Mouse (Mus musculus): ENCODE results near the gene Axdnd1. TPM values are rescaled to one million over a fixed set of nuclear protein-coding genes. Genes with fewer than 3 reads are reported as not detected.
A peak's percentile ranks its signal among the peaks of the same experiment; 100 is the strongest.

The Axdnd1 gene
- 0.26 TPM in 1 of 2 replicates, not detected in the other for polyA plus RNA-seq (2016; fragmentation: Nextera tagmentation; extraction: Ambion mirVana)

DNA sequence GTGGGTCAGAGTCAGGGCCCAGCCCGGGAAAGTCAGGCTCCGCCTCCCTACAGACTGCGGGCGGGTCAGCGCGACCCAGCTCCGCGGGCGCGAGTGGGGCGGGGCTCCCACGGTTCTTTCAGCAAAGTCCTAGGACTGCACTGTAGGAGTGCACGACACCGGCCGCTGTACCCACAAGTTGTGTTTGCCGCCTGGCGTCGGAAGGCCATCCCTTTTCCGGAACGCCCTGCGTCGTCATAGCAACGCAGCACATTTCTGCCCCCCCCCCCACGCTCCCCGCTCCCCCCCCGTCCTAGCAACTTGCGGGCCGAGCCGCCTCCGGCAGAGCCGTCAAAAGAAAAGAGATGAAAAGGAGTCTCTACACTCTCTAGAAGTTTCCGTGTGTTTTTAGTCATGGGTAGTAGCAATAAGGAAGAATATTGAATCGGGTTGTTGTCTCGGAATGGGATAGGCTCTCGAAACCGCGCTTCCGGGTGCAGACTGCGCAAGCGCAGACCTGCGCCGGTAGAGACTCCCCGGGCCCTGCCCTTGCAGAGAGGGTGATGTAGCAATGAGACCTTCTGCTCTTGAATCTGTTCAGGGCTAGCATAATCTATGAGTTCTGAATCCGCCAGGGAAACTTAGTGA is at the start of gene Axdnd1:
Gene Axdnd1 (minus strand): TSS at position 489 of the 627 bp plus-strand sequence.
- Histone ChIP-seq H3K27ac (no peak within 1 kb of the TSS), H3K36me3 (no peaks in the 10 kb centered on the region), H3K9me3 (no peaks in the 10 kb centered on the region), H3K4me3 (peak within 1 kb of the TSS; percentile 56), H3K4me2 (replicated peaks) (peak within 1 kb of the TSS; percentile 81), H3K9ac (peak within 1 kb of the TSS; percentile 45; the same call in 1 of the 2 replicates), H3K27me3 (replicated peaks) (no peaks in the 10 kb centered on the region), H3K4me1 (no peaks in the 10 kb centered on the region)
- ATAC-seq (ENCODE audit: low FRiP score, low read depth), result peak; percentile 96
- WGBS, result under 1% methylated on average over 44 of the region's 44 CpGs

DNA sequence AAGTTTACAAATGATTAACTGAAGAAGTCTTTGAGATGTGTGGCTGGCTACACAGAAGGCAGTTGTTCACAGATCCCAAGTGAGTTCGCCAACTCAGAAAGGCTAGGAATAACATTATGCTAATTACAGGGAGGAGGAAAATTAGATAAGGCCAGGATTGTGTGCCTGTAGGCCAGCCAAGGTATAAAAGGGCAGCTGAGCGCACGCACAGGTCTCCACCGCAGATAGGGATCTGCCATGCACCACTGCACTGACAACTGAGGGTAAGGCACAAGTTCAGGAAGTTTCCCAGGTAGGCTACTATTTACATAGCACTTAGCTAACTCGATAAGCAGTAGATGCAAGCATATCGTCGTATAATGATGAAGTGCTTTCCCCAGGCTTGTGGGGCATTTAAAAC is 49.6 kb upstream of the Axdnd1 start:
- ATAC-seq (ENCODE audit: low FRiP score, low read depth), result no peak
- H3K4me1 ChIP-seq, result peaks cover 8% of the 10 kb centered on the region
- peaks cover 7% of the 10 kb centered on the region; the same call in 1 of the 2 replicates for H3K9me3 ChIP-seq
- peaks cover 12% of the 10 kb centered on the region for H3K36me3 ChIP-seq
- no peak overlapping the region for H3K4me3 ChIP-seq
- H3K9ac ChIP-seq, result no peak overlapping the region
- WGBS, result 84% methylated on average over 7 of the region's 7 CpGs
- H3K4me2 ChIP-seq (replicated peaks), result no peak overlapping the region
- no peak overlapping the region for H3K27ac ChIP-seq
- no peaks in the 10 kb centered on the region for H3K27me3 ChIP-seq (replicated peaks)

DNA sequence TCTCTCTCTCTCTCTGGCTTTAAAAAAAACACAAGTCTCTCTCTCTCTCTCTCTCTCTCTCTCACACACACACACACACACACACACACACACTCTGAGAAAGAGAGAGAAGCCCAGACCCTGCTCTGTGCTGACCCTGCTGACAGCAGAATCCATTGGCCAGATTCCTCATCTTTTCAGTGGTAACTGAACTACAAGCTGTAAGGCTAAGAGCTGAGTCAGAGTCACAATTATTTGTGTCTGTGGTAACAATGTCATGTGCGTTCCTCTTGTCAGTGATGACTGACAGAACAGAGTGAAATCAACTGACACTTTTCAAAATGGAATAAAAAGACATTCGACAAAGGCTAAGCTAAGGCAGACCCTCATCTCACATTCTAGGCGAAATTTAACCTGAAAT is 47.6 kb upstream of the Axdnd1 start:
- Histone ChIP-seq H3K27ac (no peak overlapping the region), H3K27me3 (replicated peaks) (no peaks in the 10 kb centered on the region), H3K36me3 (peaks cover 13% of the 10 kb centered on the region), H3K4me1 (peaks cover 8% of the 10 kb centered on the region), H3K9me3 (peaks cover 7% of the 10 kb centered on the region; the same call in 1 of the 2 replicates), H3K4me2 (replicated peaks) (no peak overlapping the region), H3K9ac (no peak overlapping the region), H3K4me3 (no peak overlapping the region)
- no peak for ATAC-seq (ENCODE audit: low FRiP score, low read depth)
- 85% methylated on average over 3 of the region's 3 CpGs for WGBS

- ATAC-seq (ENCODE audit: low FRiP score, low read depth), result no peak
- Histone ChIP-seq H3K27ac (no peak overlapping the region), H3K36me3 (peaks cover 13% of the 10 kb centered on the region), H3K9ac (no peak overlapping the region), H3K4me2 (replicated peaks) (no peak overlapping the region), H3K9me3 (peaks cover 7% of the 10 kb centered on the region; the same call in 1 of the 2 replicates), H3K4me3 (no peak overlapping the region), H3K4me1 (peaks cover 1% of the 10 kb centered on the region), H3K27me3 (replicated peaks) (no peaks in the 10 kb centered on the region)
- WGBS, result 68% methylated on average over 12 of the region's 12 CpGs
Observed at GRCm38 (mm10) chr1:156467655-156468255, 46.8 kb upstream of the Axdnd1 start.

DNA sequence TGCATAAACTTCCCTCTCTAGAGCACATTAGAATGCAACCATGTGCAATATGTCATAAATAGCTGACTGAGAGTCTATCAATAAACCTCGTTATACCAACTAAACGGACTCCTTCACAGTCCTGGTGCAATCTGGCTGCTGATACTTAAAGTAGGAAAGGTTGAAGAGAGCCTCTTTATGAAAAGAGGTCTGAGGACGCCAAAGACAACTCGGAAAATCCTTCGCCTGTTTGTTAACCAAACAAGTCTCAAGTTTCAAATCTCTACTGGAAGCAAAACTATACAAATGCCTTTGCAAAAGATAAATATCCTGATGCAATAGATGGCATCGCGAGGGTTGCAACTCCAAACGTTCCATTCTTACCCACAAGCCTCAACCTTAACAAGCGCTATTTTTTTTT is 44.0 kb upstream of the Axdnd1 start:
- peaks cover 13% of the 10 kb centered on the region for H3K36me3 ChIP-seq
- no peaks in the 10 kb centered on the region for H3K4me1 ChIP-seq
- H3K27me3 ChIP-seq (replicated peaks), result no peaks in the 10 kb centered on the region
- peaks cover 7% of the 10 kb centered on the region; the same call in 1 of the 2 replicates for H3K9me3 ChIP-seq
- H3K9ac ChIP-seq, result no peak overlapping the region
- no peak for ATAC-seq (ENCODE audit: low FRiP score, low read depth)
- WGBS, result 93% methylated on average over 9 of the region's 9 CpGs
- H3K4me2 ChIP-seq (replicated peaks), result no peak overlapping the region
- no peak overlapping the region for H3K4me3 ChIP-seq
- no peak overlapping the region for H3K27ac ChIP-seq

DNA sequence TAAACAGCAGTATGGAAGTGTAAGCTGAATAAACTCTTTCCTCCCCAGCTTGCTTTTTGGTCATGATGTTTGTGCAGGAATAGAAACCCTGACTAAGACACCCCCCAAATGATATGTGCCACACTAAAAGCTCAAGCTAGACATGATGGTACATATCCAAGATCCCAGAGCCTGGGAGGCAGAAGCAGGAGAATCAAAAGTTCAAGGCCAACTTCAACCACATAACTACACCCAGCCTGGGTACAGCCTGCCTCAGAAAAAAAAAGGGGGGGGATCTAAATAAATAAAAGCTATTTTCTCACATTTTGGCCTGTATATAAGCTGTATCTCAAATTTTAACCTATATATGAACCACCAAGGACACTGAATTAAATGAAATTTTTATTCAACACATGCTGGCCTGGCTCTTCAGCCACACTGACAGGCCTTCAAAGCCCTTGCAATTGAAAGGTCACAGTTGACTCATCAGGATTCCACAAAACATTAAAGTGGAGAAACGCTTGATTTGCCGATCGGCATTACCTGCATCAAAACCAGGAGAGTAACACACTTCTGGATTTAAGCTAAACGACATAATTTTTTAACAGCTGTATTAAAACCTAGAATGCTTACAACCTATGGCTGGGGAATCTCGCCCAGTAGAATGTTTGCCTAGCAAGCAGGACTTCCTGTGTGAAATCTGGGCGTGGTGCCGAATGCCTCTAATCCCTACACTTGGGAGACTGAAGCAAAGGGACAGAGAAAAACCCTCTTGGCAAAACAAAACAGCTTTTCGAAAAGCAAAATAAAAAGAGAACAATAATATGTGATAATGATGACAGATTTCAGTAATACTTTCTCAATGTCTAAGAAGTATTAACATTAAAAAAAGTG is 43.3 kb upstream of the Axdnd1 start:
- no peak overlapping the region for H3K4me2 ChIP-seq (replicated peaks)
- 93% methylated on average over 8 of the region's 8 CpGs for WGBS
- peaks cover 13% of the 10 kb centered on the region for H3K36me3 ChIP-seq
- no peaks in the 10 kb centered on the region for H3K4me1 ChIP-seq
- no peak for ATAC-seq (ENCODE audit: low FRiP score, low read depth)
- peaks cover 7% of the 10 kb centered on the region; the same call in 1 of the 2 replicates for H3K9me3 ChIP-seq
- no peak overlapping the region for H3K27ac ChIP-seq
- no peaks in the 10 kb centered on the region for H3K27me3 ChIP-seq (replicated peaks)
- no peak overlapping the region for H3K4me3 ChIP-seq
- H3K9ac ChIP-seq, result no peak overlapping the region

- ATAC-seq (ENCODE audit: low FRiP score, low read depth), result no peak
- 84% methylated on average over 12 of the region's 12 CpGs for WGBS
- H3K4me2 ChIP-seq (replicated peaks), result no peak overlapping the region
Observed at GRCm38 (mm10) chr1:156462273-156462991, 41.5 kb upstream of the Axdnd1 start.

DNA sequence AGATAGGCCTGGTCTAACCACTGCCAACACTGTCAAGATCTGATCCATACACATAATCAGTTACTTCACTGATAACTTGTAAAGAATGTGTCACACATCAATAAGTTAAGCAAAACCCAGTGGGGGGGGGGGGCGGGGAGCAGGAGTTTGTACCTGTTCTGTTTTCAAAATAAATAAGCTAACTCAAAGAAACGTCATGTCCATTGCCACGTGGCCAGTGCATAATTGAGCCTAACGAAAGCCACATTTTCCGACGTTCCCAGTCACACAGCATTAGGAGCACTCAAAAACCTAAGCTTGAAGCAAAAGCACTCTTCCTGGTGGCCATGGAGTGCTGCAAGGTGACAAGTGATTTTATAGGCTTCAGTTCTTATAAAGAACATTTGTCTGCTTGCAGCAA is 40.1 kb upstream of the Axdnd1 start:
- H3K27ac ChIP-seq, result no peak overlapping the region
- no peak overlapping the region for H3K9ac ChIP-seq
- no peaks in the 10 kb centered on the region for H3K4me1 ChIP-seq
- H3K4me2 ChIP-seq (replicated peaks), result no peak overlapping the region
- 88% methylated on average over 6 of the region's 6 CpGs for WGBS
- no peak for ATAC-seq (ENCODE audit: low FRiP score, low read depth)
- no peak overlapping the region for H3K4me3 ChIP-seq
- H3K27me3 ChIP-seq (replicated peaks), result no peaks in the 10 kb centered on the region
- peaks cover 6% of the 10 kb centered on the region for H3K36me3 ChIP-seq
- H3K9me3 ChIP-seq, result peaks cover 1% of the 10 kb centered on the region; the same call in 1 of the 2 replicates

More at GRCm38 (mm10) chr1:156462273-156462991, 41.5 kb upstream of the Axdnd1 start:
- Histone ChIP-seq H3K36me3 (peaks cover 13% of the 10 kb centered on the region), H3K9ac (no peak overlapping the region), H3K4me3 (no peak overlapping the region), H3K27ac (no peak overlapping the region), H3K9me3 (peaks cover 7% of the 10 kb centered on the region; the same call in 1 of the 2 replicates), H3K27me3 (replicated peaks) (no peaks in the 10 kb centered on the region), H3K4me1 (no peaks in the 10 kb centered on the region)

- ATAC-seq (ENCODE audit: low FRiP score, low read depth), result no peak
- Histone ChIP-seq H3K27ac (no peak overlapping the region), H3K4me2 (replicated peaks) (no peak overlapping the region), H3K9me3 (no peaks in the 10 kb centered on the region), H3K9ac (no peak overlapping the region), H3K4me3 (no peak overlapping the region), H3K27me3 (replicated peaks) (no peaks in the 10 kb centered on the region), H3K4me1 (no peaks in the 10 kb centered on the region), H3K36me3 (no peaks in the 10 kb centered on the region)
- 93% methylated on average over 4 of the region's 4 CpGs for whole genome bisulfite sequencing
Observed at GRCm38 (mm10) chr1:156460216-156460615, 39.3 kb upstream of the Axdnd1 start.

DNA sequence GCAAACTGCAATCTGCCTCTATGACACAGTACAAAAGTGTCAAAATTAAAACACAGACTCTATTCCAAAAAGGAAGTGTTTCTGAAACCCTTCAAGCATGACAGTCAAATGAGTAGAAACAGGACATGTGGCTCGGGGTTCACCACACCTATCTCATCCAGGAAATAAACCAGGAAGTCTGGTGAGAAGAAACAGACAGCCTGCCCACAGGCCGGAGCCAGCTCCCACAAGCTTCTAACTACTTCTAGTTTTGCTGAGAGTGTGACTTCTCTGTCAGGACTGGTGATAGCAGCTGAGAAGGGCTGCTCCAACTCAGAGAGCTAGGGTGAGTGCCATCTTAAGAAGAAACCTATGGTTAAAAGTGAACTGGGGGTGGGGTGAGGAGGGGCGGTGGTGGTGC is 38.7 kb upstream of the Axdnd1 start:
- Histone ChIP-seq H3K9me3 (no peaks in the 10 kb centered on the region), H3K36me3 (no peaks in the 10 kb centered on the region), H3K9ac (no peak overlapping the region), H3K27ac (no peak overlapping the region), H3K4me2 (replicated peaks) (no peak overlapping the region), H3K27me3 (replicated peaks) (no peaks in the 10 kb centered on the region), H3K4me1 (no peaks in the 10 kb centered on the region), H3K4me3 (no peak overlapping the region)
- WGBS, result 91% methylated on average over 3 of the region's 3 CpGs
- no peak for ATAC-seq (ENCODE audit: low FRiP score, low read depth)

DNA sequence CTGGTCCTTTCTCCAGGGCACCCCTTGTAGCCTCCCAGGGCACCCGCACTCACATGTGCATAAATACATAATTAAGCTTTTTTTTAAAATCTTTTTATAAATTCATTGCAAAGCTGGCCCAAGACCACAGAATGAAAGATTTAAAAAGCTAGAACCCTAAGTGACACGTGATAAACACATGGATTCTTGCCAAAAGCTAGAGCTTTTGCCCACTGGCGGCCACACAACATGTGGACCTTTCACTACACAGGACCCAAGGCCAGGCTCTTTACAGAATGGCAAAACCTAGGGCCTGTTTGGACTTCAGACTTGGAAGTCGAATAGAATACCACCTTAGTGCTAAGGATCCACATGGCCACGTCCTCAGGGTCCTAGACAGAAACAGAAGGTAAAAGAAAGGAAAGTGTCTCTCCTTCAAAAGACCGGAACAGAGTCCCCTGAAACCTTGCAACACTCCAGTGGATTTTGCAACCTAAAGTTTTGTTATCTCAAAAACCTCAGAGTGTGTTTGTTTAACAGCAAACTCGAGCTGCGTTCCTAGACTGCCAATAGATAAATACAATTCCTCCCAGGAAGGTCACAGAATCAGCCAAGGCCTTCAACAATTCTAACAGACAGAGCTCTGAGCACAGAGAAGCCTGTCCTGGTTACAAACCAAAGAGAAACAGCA is 37.6 kb upstream of the Axdnd1 start:
- no peak overlapping the region for H3K27ac ChIP-seq
- no peaks in the 10 kb centered on the region for H3K9me3 ChIP-seq
- H3K36me3 ChIP-seq, result no peaks in the 10 kb centered on the region
- 88% methylated on average over 8 of the region's 8 CpGs for whole genome bisulfite sequencing
- no peak overlapping the region for H3K4me3 ChIP-seq
- ATAC-seq (ENCODE audit: low FRiP score, low read depth), result no peak
- H3K9ac ChIP-seq, result no peak overlapping the region
- no peak overlapping the region for H3K4me2 ChIP-seq (replicated peaks)
- no peaks in the 10 kb centered on the region; the same call in 1 of the 2 replicates for H3K4me1 ChIP-seq
- H3K27me3 ChIP-seq (replicated peaks), result no peaks in the 10 kb centered on the region
